Mouse (Mus musculus) small intestine, adult 2 months (tissue): ENCODE data around the gene Kcnt1. TPM values are rescaled to one million over a fixed set of nuclear protein-coding genes. Genes with fewer than 3 reads are reported as not detected.

ENCODE experiments used
- H3K27ac ChIP-seq: fragments of 200-500 bp; 2 replicates; pipeline ENCODE4 v1.5.1; 2012; ENCODE audit warnings: low read depth, low read length, control low read depth, inconsistent platforms; ENCODE audit not compliant: insufficient read depth
- H3K27me3 ChIP-seq: fragments of 200-500 bp; 2 replicates; pipeline ENCODE4 v1.6.1; 2012; ENCODE audit warnings: mild to moderate bottlenecking, moderate library complexity, low read length, inconsistent platforms; ENCODE audit not compliant: control insufficient read depth, insufficient read depth
- H3K36me3 ChIP-seq: fragments of 200-500 bp; 2 replicates; pipeline ENCODE4 v1.6.1; 2012; ENCODE audit warnings: mild to moderate bottlenecking, low read length, control low read depth, inconsistent platforms; ENCODE audit not compliant: control insufficient read depth, insufficient read depth
- H3K4me1 ChIP-seq: fragments of 200-500 bp; 2 replicates; pipeline ENCODE4 v1.6.1; 2012; ENCODE audit warnings: low read length, inconsistent platforms, mixed read lengths; ENCODE audit not compliant: control insufficient read depth, insufficient read depth, insufficient read length
- H3K4me3 ChIP-seq: fragments of 200-500 bp; 2 replicates; pipeline ENCODE4 v1.5.1; 2012; ENCODE audit warnings: low read depth, mild to moderate bottlenecking, control low read depth, inconsistent platforms, low read length, moderate library complexity
- CTCF ChIP-seq: fragments of 200-500 bp; IDR thresholded peaks from 2 replicates; pipeline ENCODE4 v1.5.1; 2012; ENCODE audit warnings: low read depth, mild to moderate bottlenecking, control low read depth, inconsistent platforms, low read length, moderate library complexity, mixed read lengths; ENCODE audit not compliant: insufficient replicate concordance, insufficient read length; ENCODE audit errors: extremely low read depth
- POLR2A ChIP-seq: fragments of 200-500 bp; IDR thresholded peaks from 2 replicates; pipeline ENCODE4 v1.6.1; 2012; ENCODE audit warnings: low read depth, mild to moderate bottlenecking, control low read depth, inconsistent platforms, low read length, moderate library complexity
- WGBS: fragments of 180-500 bp; shearing (Covaris S2); methylation state at CpG from one replicate; pipeline ENCODE4 v1.1.7; 2018; 5-methylcytosine and 5-hydroxymethylcytosine counted together
- polyA plus RNA-seq: library from polyadenylated mRNA; depleted of rRNA; stranded (reverse); fragments of >200 nt; gene quantifications from 2 replicates; pipeline ENCODE4 v1.2.3, GENCODE M21; 2012; rRNA removed

The Kcnt1 gene
- polyA plus RNA-seq, 1 experiment = 2.1 TPM

GRCm38 (mm10) chr2:25924934-25925333 is 61.4 kb downstream of the Kcnt1 start:
- Histone ChIP-seq H3K36me3 (peaks cover 8% of the 10 kb centered on the region), H3K27ac (no peak overlapping the region), H3K27me3 (no peaks in the 10 kb centered on the region), H3K4me3 (no peak overlapping the region), H3K4me1 (peaks cover 13% of the 10 kb centered on the region; the same call in 1 of the 2 replicates)
- WGBS = 76% methylated on average over 4 of the region's 4 CpGs
- TF ChIP-seq CTCF (no peak), POLR2A (no peak)

- Histone ChIP-seq H3K4me1 (peaks cover 6% of the 10 kb centered on the region; the same call in 1 of the 2 replicates), H3K4me3 (no peak overlapping the region), H3K27ac (no peak overlapping the region), H3K27me3 (no peaks in the 10 kb centered on the region), H3K36me3 (peaks cover 22% of the 10 kb centered on the region)
- WGBS = 88% methylated on average over 7 of the region's 7 CpGs
- no peak for TF ChIP-seq POLR2A
- no peak for TF ChIP-seq CTCF
Observed at GRCm38 (mm10) chr2:25927821-25928220, 64.3 kb downstream of the Kcnt1 start.

- no peaks in the 10 kb centered on the region for H3K4me1 ChIP-seq
Observed at GRCm38 (mm10) chr2:25931249-25931859, 67.8 kb downstream of the Kcnt1 start.

GRCm38 (mm10) chr2:25940503-25940902 is 77.0 kb downstream of the Kcnt1 start:
- H3K27me3 ChIP-seq = no peaks in the 10 kb centered on the region
- TF ChIP-seq POLR2A = no peak
- TF ChIP-seq CTCF = no peak
- no peaks in the 10 kb centered on the region for H3K4me1 ChIP-seq
- H3K27ac ChIP-seq = no peak overlapping the region
- peaks cover 59% of the 10 kb centered on the region for H3K36me3 ChIP-seq
- H3K4me3 ChIP-seq = no peak overlapping the region
- 84% methylated on average over 6 of the region's 6 CpGs for WGBS

More at GRCm38 (mm10) chr2:25931249-25931859, 67.8 kb downstream of the Kcnt1 start:
- H3K27ac ChIP-seq = no peak overlapping the region
- H3K4me3 ChIP-seq = no peak overlapping the region
- 82% methylated on average over 6 of the region's 6 CpGs for WGBS
- TF ChIP-seq POLR2A (no peak), CTCF (peak; percentile 58; the same call in 1 of the 2 replicates)
- H3K36me3 ChIP-seq = peaks cover 38% of the 10 kb centered on the region
- H3K27me3 ChIP-seq = no peaks in the 10 kb centered on the region

- WGBS = 91% methylated on average over 2 of the region's 2 CpGs
Observed at GRCm38 (mm10) chr2:25943822-25944221, 80.3 kb downstream of the Kcnt1 start.

GRCm38 (mm10) chr2:25947950-25948349 is 84.4 kb downstream of the Kcnt1 start:
- WGBS = 89% methylated on average over 3 of the region's 3 CpGs
- peaks cover 15% of the 10 kb centered on the region for H3K36me3 ChIP-seq
- no peak for TF ChIP-seq POLR2A
- no peak for TF ChIP-seq CTCF

More at GRCm38 (mm10) chr2:25943822-25944221, 80.3 kb downstream of the Kcnt1 start:
- H3K27ac ChIP-seq = no peak overlapping the region
- no peak for TF ChIP-seq POLR2A
- TF ChIP-seq CTCF = no peak
- peaks cover 33% of the 10 kb centered on the region for H3K36me3 ChIP-seq
- no peaks in the 10 kb centered on the region for H3K27me3 ChIP-seq
- no peak overlapping the region for H3K4me3 ChIP-seq
- peaks cover 6% of the 10 kb centered on the region; the same call in 1 of the 2 replicates for H3K4me1 ChIP-seq

GRCm38 (mm10) chr2:25949291-25949690 is 85.8 kb downstream of the Kcnt1 start:
- Histone ChIP-seq H3K36me3 (peaks cover 14% of the 10 kb centered on the region), H3K4me3 (no peak overlapping the region), H3K27me3 (no peaks in the 10 kb centered on the region), H3K27ac (no peak overlapping the region), H3K4me1 (peaks cover 6% of the 10 kb centered on the region; the same call in 1 of the 2 replicates)
- no peak for TF ChIP-seq CTCF
- TF ChIP-seq POLR2A = no peak
- WGBS = 96% methylated on average over 3 of the region's 3 CpGs

More at GRCm38 (mm10) chr2:25947950-25948349, 84.4 kb downstream of the Kcnt1 start:
- no peak overlapping the region for H3K27ac ChIP-seq
- H3K27me3 ChIP-seq = no peaks in the 10 kb centered on the region
- H3K4me3 ChIP-seq = no peak overlapping the region
- H3K4me1 ChIP-seq = peaks cover 6% of the 10 kb centered on the region; the same call in 1 of the 2 replicates

Other genes starting within 250 kb of the Kcnt1 start
- not detected in 2 replicates for gene Ccdc183, start 246.1 kb upstream of the Kcnt1 start, polyA plus RNA-seq
- gene Tmem141, start 241.7 kb upstream of the Kcnt1 start, polyA plus RNA-seq = 10.0 and 11.7 TPM in 2 replicates
- 0.65 and 1.4 TPM in 2 replicates for gene Fcna, start 235.7 kb upstream of the Kcnt1 start, polyA plus RNA-seq
- not detected in 2 replicates for gene Lcn8, start 210.6 kb upstream of the Kcnt1 start, polyA plus RNA-seq
- gene Lcn5, start 205.8 kb upstream of the Kcnt1 start, polyA plus RNA-seq = not detected in 2 replicates
- gene Lcn6, start 186.9 kb upstream of the Kcnt1 start, polyA plus RNA-seq = not detected in 2 replicates
- not detected in 2 replicates for gene Lcn10, start 181.0 kb upstream of the Kcnt1 start, polyA plus RNA-seq
- gene Obp2a, start 163.7 kb upstream of the Kcnt1 start, polyA plus RNA-seq = not detected in 2 replicates
- gene Bmyc, start 157.0 kb upstream of the Kcnt1 start, polyA plus RNA-seq = 22.9 and 28.4 TPM in 2 replicates
- gene Obp2b, start 126.7 kb upstream of the Kcnt1 start, polyA plus RNA-seq = not detected in 2 replicates
- gene Lcn3, start 98.2 kb upstream of the Kcnt1 start, polyA plus RNA-seq = not detected in 2 replicates
- gene Lcn11, start 86.7 kb upstream of the Kcnt1 start, polyA plus RNA-seq = not detected in 2 replicates
- gene Gm13539, start 81.5 kb upstream of the Kcnt1 start, polyA plus RNA-seq = not detected in 2 replicates
- gene Glt6d1, start 47.9 kb upstream of the Kcnt1 start, polyA plus RNA-seq = not detected in 2 replicates
- gene Lcn9, start 40.6 kb upstream of the Kcnt1 start, polyA plus RNA-seq = not detected in 2 replicates
- not detected in 2 replicates for gene Sohlh1, start 16.5 kb upstream of the Kcnt1 start, polyA plus RNA-seq
- gene Camsap1, start 119.5 kb downstream of the Kcnt1 start, polyA plus RNA-seq = 4.4 and 4.6 TPM in 2 replicates
- 33.8 and 55.1 TPM in 2 replicates for gene Ubac1, start 158.0 kb downstream of the Kcnt1 start, polyA plus RNA-seq